Mouse (Mus musculus) myocyte (in vitro differentiated cells): Measurements from ENCODE around the gene Olfr1497.

Experiments
- CEBPB ChIP-seq: IDR thresholded peaks from 2 replicates; pipeline ENCODE4 v1.6.1; 2011; ENCODE audit warnings: mild to moderate bottlenecking, moderate library complexity; ENCODE audit not compliant: poor library complexity, insufficient read depth, severe bottlenecking
- E2F4 ChIP-seq: IDR thresholded peaks from one replicate; pipeline ENCODE4 v1.6.1; 2011; ENCODE audit warnings: mild to moderate bottlenecking, control low read depth, moderate library complexity; ENCODE audit not compliant: insufficient read depth
- MAX ChIP-seq: IDR thresholded peaks from one replicate; pipeline ENCODE4 v1.6.1; 2011; ENCODE audit warnings: low read depth, mild to moderate bottlenecking, control low read depth
- MYOD1 ChIP-seq, 3 experiments: IDR thresholded peaks; one replicate each; pipeline ENCODE4 v1.6.1; 2011; ENCODE audit warnings: control low read depth in 2 of 3, low read depth in 2 of 3, mild to moderate bottlenecking in 2 of 3, moderate library complexity in 1 of 3; ENCODE audit not compliant: insufficient read length in 2 of 3, control insufficient read depth in 1 of 3
- MYOG ChIP-seq, 3 experiments: IDR thresholded peaks; one replicate each; pipeline ENCODE4 v1.6.1; 2011; ENCODE audit warnings: control low read depth in 2 of 3, low read depth in 2 of 3, mild to moderate bottlenecking in 2 of 3; ENCODE audit not compliant: insufficient read length in 2 of 3, control insufficient read depth in 1 of 3, insufficient read depth in 1 of 3
- POLR2A ChIP-seq: IDR thresholded peaks from one replicate; pipeline ENCODE4 v1.6.1; 2011; ENCODE audit warnings: low read depth, mild to moderate bottlenecking, control low read depth, moderate library complexity; ENCODE audit not compliant: insufficient read length
- POLR2AphosphoS2 ChIP-seq: IDR thresholded peaks from one replicate; pipeline ENCODE4 v1.6.1; 2011; ENCODE audit warnings: low read depth, control low read depth; ENCODE audit not compliant: insufficient read length
- REST ChIP-seq: IDR thresholded peaks from one replicate; pipeline ENCODE4 v1.6.1; 2011; ENCODE audit warnings: mild to moderate bottlenecking, control low read depth, moderate library complexity; ENCODE audit not compliant: insufficient read depth, insufficient read length
- SRF ChIP-seq: IDR thresholded peaks from one replicate; pipeline ENCODE4 v1.6.1; 2011; ENCODE audit warnings: low read depth; ENCODE audit not compliant: control insufficient read depth, insufficient read length
- TCF12 ChIP-seq: IDR thresholded peaks from one replicate; pipeline ENCODE4 v1.6.1; 2011; ENCODE audit warnings: mild to moderate bottlenecking, control low read depth; ENCODE audit not compliant: poor library complexity, insufficient read depth, severe bottlenecking
- TCF3 ChIP-seq: IDR thresholded peaks from one replicate; pipeline ENCODE4 v1.6.1; 2011; ENCODE audit warnings: low read depth, control low read depth; ENCODE audit not compliant: insufficient read length

DNA sequence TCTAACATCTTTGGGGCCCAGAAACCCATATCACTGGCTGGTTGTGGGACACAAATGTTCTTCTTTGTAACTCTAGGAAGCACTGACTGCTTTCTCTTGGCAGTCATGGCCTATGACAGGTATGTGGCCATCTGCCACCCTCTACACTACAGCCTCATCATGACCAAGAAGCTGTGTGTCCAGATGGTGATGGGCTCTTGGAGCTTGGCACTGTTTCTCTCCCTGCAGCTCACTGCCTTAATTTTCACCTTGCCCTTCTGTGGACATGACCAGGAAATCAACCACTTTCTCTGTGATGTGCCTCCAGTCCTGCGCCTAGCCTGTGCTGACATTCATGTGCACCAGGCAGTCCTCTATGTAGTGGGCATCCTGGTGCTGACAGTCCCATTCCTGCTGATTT, 48.6 kb downstream of the Olfr1497 start:
- TF ChIP-seq POLR2A (no peak), TCF12 (no peak), MYOD1 (IDR thresholded peaks at IDR 0.05; ENCODE audit: control insufficient read depth in 1 of 3, insufficient read length in 2 of 3, low read depth in 2 of 3) (no peak), E2F4 (no peak), POLR2AphosphoS2 (no peak), REST (no peak), MAX (no peak), CEBPB (no peak), TCF3 (no peak), MYOG (IDR thresholded peaks at IDR 0.05; ENCODE audit: control insufficient read depth in 1 of 3, insufficient read depth in 1 of 3, insufficient read length in 2 of 3, low read depth in 2 of 3) (no peak), SRF (no peak)
